Mouse (Mus musculus): Measurements from ENCODE around the gene Fam13c. TPM values are rescaled to one million over a fixed set of nuclear protein-coding genes. Genes with fewer than 3 reads are reported as not detected.

Fam13c gene
- polyA plus RNA-seq, 1 experiment: 0.69 TPM

GRCm38 (mm10) chr10:70520143-70521131 lies 80.2 kb downstream of the Fam13c start:
- WGBS: 7% methylated on average over 38 of the region's 38 CpGs
- TF ChIP-seq CTCF (IDR thresholded peaks at IDR 0.05; ENCODE audit: borderline replicate concordance, control insufficient read depth, extremely low read depth, insufficient read depth, low read length, poor library complexity) (no peak), POLR2A (IDR thresholded peaks at IDR 0.05; ENCODE audit: control insufficient read depth, extremely low read depth, insufficient read depth, low read length, poor library complexity) (no peak)
- Histone ChIP-seq H3K27ac (ENCODE audit: control insufficient read depth, insufficient read depth, low read length) (no peak overlapping the region), H3K36me3 (ENCODE audit: control insufficient read depth, insufficient read depth, low read length) (no peaks in the 10 kb centered on the region), H3K27me3 (ENCODE audit: control insufficient read depth, insufficient read depth, low read length) (no peaks in the 10 kb centered on the region), H3K4me1 (replicated peaks; ENCODE audit: control insufficient read depth, insufficient read depth, low read length) (no peaks in the 10 kb centered on the region), H3K4me3 (ENCODE audit: control insufficient read depth, insufficient read depth, low read length) (no peak overlapping the region)
- DNase-seq: no peak

- DNase-seq: no peak
- WGBS: 54% methylated on average over 5 of the region's 5 CpGs
- no peaks in the 10 kb centered on the region for H3K36me3 ChIP-seq (ENCODE audit: control insufficient read depth, insufficient read depth, low read length)
- no peaks in the 10 kb centered on the region for H3K4me1 ChIP-seq (replicated peaks; ENCODE audit: control insufficient read depth, insufficient read depth, low read length)
- H3K4me3 ChIP-seq (ENCODE audit: control insufficient read depth, insufficient read depth, low read length): no peak overlapping the region
- TF ChIP-seq CTCF (IDR thresholded peaks at IDR 0.05; ENCODE audit: borderline replicate concordance, control insufficient read depth, extremely low read depth, insufficient read depth, low read length, poor library complexity): no peak
- TF ChIP-seq POLR2A (IDR thresholded peaks at IDR 0.05; ENCODE audit: control insufficient read depth, extremely low read depth, insufficient read depth, low read length, poor library complexity): no peak
- H3K27ac ChIP-seq (ENCODE audit: control insufficient read depth, insufficient read depth, low read length): no peak overlapping the region
- H3K27me3 ChIP-seq (ENCODE audit: control insufficient read depth, insufficient read depth, low read length): no peaks in the 10 kb centered on the region
Observed at GRCm38 (mm10) chr10:70521379-70521778, 81.1 kb downstream of the Fam13c start.

- Histone ChIP-seq H3K27ac (ENCODE audit: control insufficient read depth, insufficient read depth, low read length) (no peak overlapping the region), H3K4me3 (ENCODE audit: control insufficient read depth, insufficient read depth, low read length) (no peak overlapping the region), H3K36me3 (ENCODE audit: control insufficient read depth, insufficient read depth, low read length) (no peaks in the 10 kb centered on the region), H3K27me3 (ENCODE audit: control insufficient read depth, insufficient read depth, low read length) (no peaks in the 10 kb centered on the region), H3K4me1 (replicated peaks; ENCODE audit: control insufficient read depth, insufficient read depth, low read length) (no peaks in the 10 kb centered on the region)
- WGBS: 95% methylated on average over 12 of the region's 12 CpGs
- no peak for TF ChIP-seq POLR2A (IDR thresholded peaks at IDR 0.05; ENCODE audit: control insufficient read depth, extremely low read depth, insufficient read depth, low read length, poor library complexity)
- TF ChIP-seq CTCF (IDR thresholded peaks at IDR 0.05; ENCODE audit: borderline replicate concordance, control insufficient read depth, extremely low read depth, insufficient read depth, low read length, poor library complexity): no peak
- DNase-seq: no peak
Observed at GRCm38 (mm10) chr10:70530185-70530823, 90.0 kb downstream of the Fam13c start.

- H3K4me1 ChIP-seq (replicated peaks; ENCODE audit: control insufficient read depth, insufficient read depth, low read length): no peaks in the 10 kb centered on the region
- no peak overlapping the region for H3K4me3 ChIP-seq (ENCODE audit: control insufficient read depth, insufficient read depth, low read length)
- 91% methylated on average over 9 of the region's 9 CpGs for WGBS
- no peak overlapping the region for H3K27ac ChIP-seq (ENCODE audit: control insufficient read depth, insufficient read depth, low read length)
- H3K27me3 ChIP-seq (ENCODE audit: control insufficient read depth, insufficient read depth, low read length): no peaks in the 10 kb centered on the region
- TF ChIP-seq POLR2A (IDR thresholded peaks at IDR 0.05; ENCODE audit: control insufficient read depth, extremely low read depth, insufficient read depth, low read length, poor library complexity) (no peak), CTCF (IDR thresholded peaks at IDR 0.05; ENCODE audit: borderline replicate concordance, control insufficient read depth, extremely low read depth, insufficient read depth, low read length, poor library complexity) (no peak)
- DNase-seq: no peak
- no peaks in the 10 kb centered on the region for H3K36me3 ChIP-seq (ENCODE audit: control insufficient read depth, insufficient read depth, low read length)
Observed at GRCm38 (mm10) chr10:70532249-70532648, 92.0 kb downstream of the Fam13c start.

GRCm38 (mm10) chr10:70533301-70533781 lies 93.1 kb downstream of the Fam13c start:
- H3K4me3 ChIP-seq (ENCODE audit: control insufficient read depth, insufficient read depth, low read length): no peak overlapping the region
- DNase-seq: no peak
- no peak overlapping the region for H3K27ac ChIP-seq (ENCODE audit: control insufficient read depth, insufficient read depth, low read length)
- no peak for TF ChIP-seq CTCF (IDR thresholded peaks at IDR 0.05; ENCODE audit: borderline replicate concordance, control insufficient read depth, extremely low read depth, insufficient read depth, low read length, poor library complexity)
- TF ChIP-seq POLR2A (IDR thresholded peaks at IDR 0.05; ENCODE audit: control insufficient read depth, extremely low read depth, insufficient read depth, low read length, poor library complexity): no peak
- no peaks in the 10 kb centered on the region for H3K27me3 ChIP-seq (ENCODE audit: control insufficient read depth, insufficient read depth, low read length)
- H3K4me1 ChIP-seq (replicated peaks; ENCODE audit: control insufficient read depth, insufficient read depth, low read length): no peaks in the 10 kb centered on the region
- 82% methylated on average over 8 of the region's 8 CpGs for WGBS
- H3K36me3 ChIP-seq (ENCODE audit: control insufficient read depth, insufficient read depth, low read length): no peaks in the 10 kb centered on the region

- no peak for DNase-seq
- WGBS: 85% methylated on average over 12 of the region's 12 CpGs
- TF ChIP-seq POLR2A (IDR thresholded peaks at IDR 0.05; ENCODE audit: control insufficient read depth, extremely low read depth, insufficient read depth, low read length, poor library complexity) (no peak), CTCF (IDR thresholded peaks at IDR 0.05; ENCODE audit: borderline replicate concordance, control insufficient read depth, extremely low read depth, insufficient read depth, low read length, poor library complexity) (no peak)
- H3K27me3 ChIP-seq (ENCODE audit: control insufficient read depth, insufficient read depth, low read length): no peaks in the 10 kb centered on the region
- H3K36me3 ChIP-seq (ENCODE audit: control insufficient read depth, insufficient read depth, low read length): no peaks in the 10 kb centered on the region
- no peaks in the 10 kb centered on the region for H3K4me1 ChIP-seq (replicated peaks; ENCODE audit: control insufficient read depth, insufficient read depth, low read length)
- no peak overlapping the region for H3K4me3 ChIP-seq (ENCODE audit: control insufficient read depth, insufficient read depth, low read length)
- H3K27ac ChIP-seq (ENCODE audit: control insufficient read depth, insufficient read depth, low read length): no peak overlapping the region
Observed at GRCm38 (mm10) chr10:70533986-70534385, 93.7 kb downstream of the Fam13c start.
